7 mouse cellular contexts compared by ENCODE assay signal in the genomic region with DNA sequence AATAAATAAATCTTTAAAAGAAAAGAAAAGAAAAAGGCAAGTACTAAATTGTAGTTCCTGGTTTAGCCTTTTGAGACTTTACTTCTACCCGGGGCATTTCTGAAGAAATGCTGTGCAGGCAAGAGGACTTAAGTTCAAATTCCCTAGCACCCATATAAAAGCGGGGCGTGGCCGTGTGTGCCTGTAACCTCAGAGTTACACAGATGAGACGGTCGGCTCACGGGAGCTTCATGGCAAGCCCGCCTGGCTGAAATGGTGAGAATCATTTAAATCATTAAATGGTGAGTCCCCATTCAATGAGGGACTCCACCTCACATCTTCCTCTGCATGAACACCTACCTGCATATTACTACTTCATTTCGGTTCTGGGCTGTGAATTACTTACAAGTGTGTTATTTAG.
"Had no signal": no experiment of that assay in that cellular context is flagged by ENCODE, and none has a peak within 500 bp of the region (broad histone marks: within the 10 kb centered on the region; RNA-seq: fewer than 3 reads in every experiment).

No protein-coding gene starts in this region.

- H3K4me1 ChIP-seq: limb, embryonic 15.5 days; neural tube, embryonic 15.5 days had no signal

- H3K4me2 ChIP-seq: kidney, embryonic 15.5 days; limb, embryonic 15.5 days; liver, embryonic 12.5 days; lung, embryonic 14.5 days; neural tube, embryonic 15.5 days had no signal

- H3K4me3 ChIP-seq: kidney, embryonic 15.5 days; limb, embryonic 15.5 days; liver, embryonic 12.5 days; midbrain, embryonic 10.5 days; neural tube, embryonic 15.5 days had no signal

- H3K9ac ChIP-seq: kidney, embryonic 15.5 days; limb, embryonic 15.5 days; liver, embryonic 12.5 days; lung, embryonic 14.5 days; neural tube, embryonic 15.5 days had no signal

- ATAC-seq: liver, embryonic 12.5 days; midbrain, embryonic 16.5 days had no signal

- H3K27me3 ChIP-seq: kidney, embryonic 15.5 days; limb, embryonic 15.5 days; liver, embryonic 12.5 days; neural tube, embryonic 15.5 days had no signal

- H3K27ac ChIP-seq: kidney, embryonic 15.5 days; limb, embryonic 15.5 days; liver, embryonic 12.5 days; midbrain, embryonic 10.5 days; neural tube, embryonic 15.5 days had no signal

- H3K9me3 ChIP-seq: kidney, embryonic 15.5 days; limb, embryonic 15.5 days; liver, embryonic 12.5 days; midbrain, embryonic 10.5 days; neural tube, embryonic 15.5 days had no signal

- H3K36me3 ChIP-seq: kidney, embryonic 15.5 days; limb, embryonic 15.5 days; liver, embryonic 12.5 days; midbrain, embryonic 10.5 days; neural tube, embryonic 15.5 days had no signal
